Mouse (Mus musculus) lung, postnatal 0 days (tissue): Measurements from ENCODE around the gene Sorcs2.

ENCODE experiments used
- CTCF ChIP-seq: IDR thresholded peaks from 2 replicates; pipeline ENCODE4 v1.5.1; 2016; ENCODE audit warnings: antibody characterized with exemption, mild to moderate bottlenecking
- EP300 ChIP-seq: IDR thresholded peaks from 2 replicates; pipeline ENCODE4 v1.6.1; 2016; ENCODE audit warnings: antibody characterized with exemption, mild to moderate bottlenecking, control low read depth

GRCm38 (mm10) chr5:36382134-36382693 is 15.7 kb downstream of the Sorcs2 start:
- TF ChIP-seq CTCF (no peak), EP300 (no peak)
